Mouse (Mus musculus): Measurements from ENCODE around the gene Bst2.

Bst2 gene

GRCm38 (mm10) chr8:71537028-71537867, at the start of gene Bst2:
TSS of gene Bst2 (minus strand) at chr8:71537456.
- in situ Hi-C loops (cut with MboI; ENCODE audit: unreplicated experiment in 2 of 2) = no loop called here

- in situ Hi-C loops (cut with MboI; ENCODE audit: unreplicated experiment in 2 of 2) = no loop called here
These were observed 49.6 kb upstream of the Bst2 start for GRCm38 (mm10) chr8:71586891-71587290.

- in situ Hi-C loops (cut with MboI; ENCODE audit: unreplicated experiment in 2 of 2) = no loop called here
These were observed 42.9 kb upstream of the Bst2 start for GRCm38 (mm10) chr8:71580201-71580600.

GRCm38 (mm10) chr8:71579476-71579875, 42.2 kb upstream of the Bst2 start:
- in situ Hi-C loops (cut with MboI; ENCODE audit: unreplicated experiment in 2 of 2) = no loop called here

GRCm38 (mm10) chr8:71579009-71579408, 41.8 kb upstream of the Bst2 start:
- in situ Hi-C loops (cut with MboI; ENCODE audit: unreplicated experiment in 2 of 2) = no loop called here

GRCm38 (mm10) chr8:71577856-71578387, 40.7 kb upstream of the Bst2 start:
- in situ Hi-C loops (cut with MboI; ENCODE audit: unreplicated experiment in 2 of 2) = no loop called here

GRCm38 (mm10) chr8:71575020-71575419, 37.8 kb upstream of the Bst2 start:
- in situ Hi-C loops (cut with MboI; ENCODE audit: unreplicated experiment in 2 of 2) = no loop called here

GRCm38 (mm10) chr8:71574426-71574825, 37.2 kb upstream of the Bst2 start:
- in situ Hi-C loops (cut with MboI; ENCODE audit: unreplicated experiment in 2 of 2) = no loop called here

GRCm38 (mm10) chr8:71572847-71573633, 35.8 kb upstream of the Bst2 start:
- in situ Hi-C loops (cut with MboI; ENCODE audit: unreplicated experiment in 2 of 2) = no loop called here

GRCm38 (mm10) chr8:71572077-71572476, 34.8 kb upstream of the Bst2 start:
- in situ Hi-C loops (cut with MboI; ENCODE audit: unreplicated experiment in 2 of 2) = no loop called here

GRCm38 (mm10) chr8:71570291-71570954, 33.2 kb upstream of the Bst2 start:
- in situ Hi-C loops (cut with MboI; ENCODE audit: unreplicated experiment in 2 of 2) = no loop called here

- in situ Hi-C loops (cut with MboI; ENCODE audit: unreplicated experiment in 2 of 2) = no loop called here
These were observed 32.4 kb upstream of the Bst2 start for GRCm38 (mm10) chr8:71569366-71570290.

- in situ Hi-C loops (cut with MboI; ENCODE audit: unreplicated experiment in 2 of 2) = no loop called here
These were observed 31.7 kb upstream of the Bst2 start for GRCm38 (mm10) chr8:71568941-71569340.

- in situ Hi-C loops (cut with MboI; ENCODE audit: unreplicated experiment in 2 of 2) = no loop called here
These were observed 31.2 kb upstream of the Bst2 start, which contains the start of gene Slc27a1 for GRCm38 (mm10) chr8:71568387-71568937. TSS of gene Slc27a1 (plus strand) at chr8:71568882.

GRCm38 (mm10) chr8:71567587-71567986, 30.3 kb upstream of the Bst2 start:
- in situ Hi-C loops (cut with MboI; ENCODE audit: unreplicated experiment in 2 of 2) = no loop called here

GRCm38 (mm10) chr8:71566501-71566900, 29.2 kb upstream of the Bst2 start, which contains the start of gene Nxnl1:
TSS of gene Nxnl1 (minus strand) at chr8:71566601.
- in situ Hi-C loops (cut with MboI; ENCODE audit: unreplicated experiment in 2 of 2) = no loop called here

GRCm38 (mm10) chr8:71563992-71564391, 26.7 kb upstream of the Bst2 start:
- in situ Hi-C loops (cut with MboI; ENCODE audit: unreplicated experiment in 2 of 2) = loop anchor here (5.0 kb wide), 3 partner anchors 33 to 98 kb away; partner anchors contain the start of gene Fam129c (in 2 of the 2)

GRCm38 (mm10) chr8:71562751-71563150, 25.5 kb upstream of the Bst2 start:
- in situ Hi-C loops (cut with MboI; ENCODE audit: unreplicated experiment in 2 of 2) = loop anchor here (5.0 kb wide), 3 partner anchors 35 to 100 kb away; partner anchors contain the start of gene Fam129c (in 2 of the 2)

- in situ Hi-C loops (cut with MboI; ENCODE audit: unreplicated experiment in 2 of 2) = loop anchor here (5.0 kb wide), 3 partner anchors 36 to 101 kb away; partner anchors contain the start of gene Fam129c (in 2 of the 2)
These were observed 24.1 kb upstream of the Bst2 start for GRCm38 (mm10) chr8:71561401-71561800.

Measured in v-Abl transformed pro-B cells (cell line).